Comparison of ENCODE assay signal across 11 mouse cellular contexts in the genomic region with DNA sequence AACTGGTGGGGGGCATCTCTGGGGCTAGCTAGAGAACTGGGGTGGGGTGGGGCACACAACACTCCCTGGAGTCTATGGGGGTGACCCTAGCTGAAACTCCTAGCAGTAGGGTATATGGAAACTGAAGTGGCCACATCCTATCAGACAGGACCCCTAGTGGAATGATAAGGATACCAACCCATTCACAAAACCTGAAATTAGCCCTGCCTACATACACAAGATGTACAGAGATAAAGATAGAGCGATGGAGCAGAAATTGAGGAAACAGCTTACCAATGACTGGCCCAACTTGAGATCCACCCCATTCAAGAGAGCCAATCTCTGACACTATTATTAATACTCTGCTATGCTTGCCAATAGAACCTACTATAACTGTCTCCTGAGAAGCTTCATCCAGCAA. TPM values are rescaled to one million over a fixed set of nuclear protein-coding genes. Genes with fewer than 3 reads are reported as not detected.
DNase-seq lines count a peak whose midpoint lies in the region; ATAC-seq and TF ChIP-seq lines count a peak whose summit lies in the region.
"Had no signal": no experiment of that assay in that cellular context is flagged by ENCODE, and none has a peak within 500 bp of the region (broad histone marks: within the 10 kb centered on the region; RNA-seq: fewer than 3 reads in every experiment).

No protein-coding gene starts in this region.

- H3K9ac ChIP-seq in limb, embryonic 11.5 days (ENCODE audit: low read length) = no peak overlapping the region
- H3K9ac ChIP-seq in neural tube, embryonic 13.5 days = no peak overlapping the region

- no peak overlapping the region for H3K27ac ChIP-seq in limb, embryonic 11.5 days (replicated peaks; ENCODE audit: low read depth, low read length)
- H3K27ac ChIP-seq in limb, embryonic 10.5 days = no peak overlapping the region
- no peak overlapping the region for H3K27ac ChIP-seq in embryonic fibroblast, embryonic 13.5 days (ENCODE audit: insufficient read depth, low read length)
- H3K27ac ChIP-seq in neural tube, embryonic 13.5 days (replicated peaks) = no peak overlapping the region

- no peak for TF ChIP-seq POLR2A in embryonic fibroblast, embryonic 13.5 days (IDR thresholded peaks at IDR 0.05; ENCODE audit: low read depth, low read length)

- peak overlapping the region; percentile 12; the same call in 1 of the 2 replicates for H3K4me2 ChIP-seq in limb, embryonic 11.5 days (ENCODE audit: low read depth, severe bottlenecking)
- peak overlapping the region; percentile 55 for H3K4me2 ChIP-seq in neural tube, embryonic 13.5 days

- ATAC-seq in limb, embryonic 11.5 days (ENCODE audit: insufficient number of reproducible peaks, low FRiP score, low TSS enrichment, low read depth) = no peak
- ATAC-seq in neural tube, embryonic 13.5 days (ENCODE audit: low read depth) = no peak

- H3K27me3 ChIP-seq in limb, embryonic 11.5 days (ENCODE audit: control insufficient read depth, insufficient read depth, low read length) = no peaks in the 10 kb centered on the region
- no peaks in the 10 kb centered on the region for H3K27me3 ChIP-seq in limb, embryonic 10.5 days (ENCODE audit: low read depth, poor library complexity, severe bottlenecking)
- H3K27me3 ChIP-seq in neural tube, embryonic 13.5 days = no peaks in the 10 kb centered on the region

- no peak for DNase-seq in limb, embryonic 11.5 days (ENCODE audit: low spot score)
- no peak for DNase-seq in limb, embryonic 10.5 days (ENCODE audit: low spot score)
- DNase-seq in induced T-regulatory cell, adult 2 months (ENCODE audit: low read depth) = peak; percentile 20
- no peak for DNase-seq in thymus, postnatal 10 days (ENCODE audit: low spot score in 2 of 2)
- no peak for DNase-seq in right cerebral cortex, adult 2 months (ENCODE audit: low spot score in 2 of 2)
- no peak for DNase-seq in kidney, postnatal 10 days
- DNase-seq: kidney, adult 2 months; lung, adult 2 months; thymus, postnatal 4 days had no signal

- 100% methylated on average over 1 of the region's 1 CpGs for WGBS in limb, embryonic 11.5 days
- WGBS in limb, embryonic 10.5 days = 90% methylated on average over 1 of the region's 1 CpGs
- WGBS in neural tube, embryonic 13.5 days = 100% methylated on average over 1 of the region's 1 CpGs

- H3K4me1 ChIP-seq in limb, embryonic 11.5 days (ENCODE audit: control insufficient read depth, insufficient read depth, low read length) = no peaks in the 10 kb centered on the region
- peaks cover 17% of the 10 kb centered on the region for H3K4me1 ChIP-seq in limb, embryonic 10.5 days
- H3K4me1 ChIP-seq in embryonic fibroblast, embryonic 13.5 days (ENCODE audit: control insufficient read depth, insufficient read depth, low read length) = peaks cover 2% of the 10 kb centered on the region; the same call in 1 of the 2 replicates
- H3K4me1 ChIP-seq in neural tube, embryonic 13.5 days (replicated peaks) = peaks cover 20% of the 10 kb centered on the region

- TF ChIP-seq CTCF in embryonic fibroblast, embryonic 13.5 days (IDR thresholded peaks at IDR 0.05; ENCODE audit: borderline replicate concordance, insufficient read depth, low read length) = no peak

- no peak overlapping the region for H3K4me3 ChIP-seq in limb, embryonic 11.5 days (ENCODE audit: low read depth, low read length)
- H3K4me3 ChIP-seq in limb, embryonic 10.5 days = no peak overlapping the region
- H3K4me3 ChIP-seq in embryonic fibroblast, embryonic 13.5 days (ENCODE audit: insufficient read depth, low read length) = peak overlapping the region; percentile 16; the same call in 1 of the 2 replicates
- H3K4me3 ChIP-seq in neural tube, embryonic 13.5 days = 0 out of 2 replicates have a peak overlapping the region, but pooled peaks have one; percentile 80

- no peaks in the 10 kb centered on the region for H3K36me3 ChIP-seq in limb, embryonic 11.5 days (ENCODE audit: control insufficient read depth, insufficient read depth, low read length)
- peaks cover 3% of the 10 kb centered on the region for H3K36me3 ChIP-seq in limb, embryonic 10.5 days
- H3K36me3 ChIP-seq in neural tube, embryonic 13.5 days = 0 out of 2 replicates have a peak, but pooled peaks cover 3% of the 10 kb centered on the region

- no peaks in the 10 kb centered on the region for H3K9me3 ChIP-seq in limb, embryonic 11.5 days (ENCODE audit: control insufficient read depth, low read length)
- no peaks in the 10 kb centered on the region for H3K9me3 ChIP-seq in limb, embryonic 10.5 days (replicated peaks)
- H3K9me3 ChIP-seq in neural tube, embryonic 13.5 days = no peaks in the 10 kb centered on the region

RNA-seq across cellular contexts. Expression of a gene that starts 1.9 kb away (rescaled TPM):
- 39.7 and 41.7 TPM in 2 replicates for polyA plus RNA-seq in limb, embryonic 11.5 days (2014; fragmentation: Nextera tagmentation; extraction: Ambion mirVana)
- polyA plus RNA-seq in limb, embryonic 10.5 days (2016; fragmentation: Nextera tagmentation; extraction: Ambion mirVana) = 32.7 and 37.7 TPM in 2 replicates
- polyA plus RNA-seq in embryonic fibroblast, embryonic 13.5 days (2011; ENCODE audit: insufficient read length, low read depth, missing spikeins) = 32.0 and 32.3 TPM in 2 replicates
- polyA plus RNA-seq in neural tube, embryonic 13.5 days (2015; fragmentation: Nextera tagmentation; extraction: Ambion mirVana) = 36.0 and 40.5 TPM in 2 replicates

RNA-seq across cellular contexts. Expression of a gene that starts 8.0 kb away (rescaled TPM):
- 0.10 and 0.12 TPM in 2 replicates for polyA plus RNA-seq in limb, embryonic 11.5 days (2014; fragmentation: Nextera tagmentation; extraction: Ambion mirVana)
- polyA plus RNA-seq in limb, embryonic 10.5 days (2016; fragmentation: Nextera tagmentation; extraction: Ambion mirVana) = 0.08 TPM in 1 of 2 replicates, not detected in the other
- 1.3 TPM in 1 of 2 replicates, not detected in the other for polyA plus RNA-seq in embryonic fibroblast, embryonic 13.5 days (2011; ENCODE audit: insufficient read length, low read depth, missing spikeins)
- polyA plus RNA-seq in neural tube, embryonic 13.5 days (2015; fragmentation: Nextera tagmentation; extraction: Ambion mirVana) = 0.19 and 0.31 TPM in 2 replicates

Comparison
In these comparisons a context has a peak if more than half of its experiments do, and no peak if none do; other contexts are left out.
1. H3K4me3 ChIP-seq: peak in embryonic fibroblast, embryonic 13.5 days (single experiment) and neural tube, embryonic 13.5 days (single experiment); none in limb, embryonic 11.5 days (single experiment) and limb, embryonic 10.5 days (single experiment).